Mouse (Mus musculus): ENCODE measurements at regions not wholly inside any gene's neighbourhood (a gene's known extent, or its start where the extent isn't known, plus 50 kb on each side); places are given as distances from the start of the nearest gene placed in this dataset.
"Not testable (repeated sequence)": the region's sequence is repeated elsewhere in the genome, so short reads cannot be mapped to it uniquely, and the experiment has no call there.

DNA sequence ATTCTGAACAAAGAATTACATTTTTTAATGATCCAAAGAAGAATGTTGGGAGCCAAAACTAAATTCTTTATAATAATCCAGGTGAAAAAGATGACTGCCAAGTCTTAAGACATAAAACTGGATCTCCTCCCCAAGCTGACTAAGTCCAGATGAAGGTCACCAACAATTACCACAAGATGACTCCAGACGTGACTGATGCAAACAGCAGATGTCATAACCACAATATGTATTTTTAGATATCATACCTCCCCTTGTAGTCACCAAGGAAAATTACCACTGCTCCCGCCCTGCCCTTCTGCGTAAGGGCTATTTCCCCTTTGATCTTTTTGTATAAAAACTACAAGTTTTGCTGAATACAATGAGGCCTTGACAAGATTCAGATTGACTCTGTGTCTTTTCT lies 1110.4 kb downstream of the Basp1 start:
- not testable (repeated sequence) for TF ChIP-seq CTCF (conservative IDR thresholded peaks at IDR 0.05; ENCODE audit: low read length); NANOG (IDR thresholded peaks at IDR 0.05; ENCODE audit: borderline replicate concordance, low read length)
